Mouse (Mus musculus) heart, adult 2 months (tissue): ENCODE measurements at regions not wholly inside any gene's neighbourhood (a gene's known extent, or its start where the extent isn't known, plus 50 kb on each side); places are given as distances from the start of the nearest gene placed in this dataset.

Experiments
- DNase-seq, 2 experiments: peaks; one replicate each; pipeline ENCODE4 v3.0.0; 2021
- H3K27ac ChIP-seq: fragments of 200-600 bp; 2 replicates; pipeline ENCODE4 v1.8.1; 2022
- H3K27me3 ChIP-seq: fragments of 200-500 bp; 2 replicates; pipeline ENCODE4 v1.6.1; 2012; ENCODE audit warnings: mild to moderate bottlenecking, low read length, inconsistent platforms, mixed read lengths; ENCODE audit not compliant: control insufficient read depth, insufficient read depth
- H3K36me3 ChIP-seq: fragments of 200-500 bp; 2 replicates; pipeline ENCODE4 v1.6.1; 2012; ENCODE audit warnings: low read length, inconsistent platforms; ENCODE audit not compliant: control insufficient read depth, insufficient read depth
- H3K4me1 ChIP-seq: fragments of 200-500 bp; 2 replicates; pipeline ENCODE4 v1.6.1; 2011; ENCODE audit warnings: low read length; ENCODE audit not compliant: control insufficient read depth, insufficient read depth
- H3K4me3 ChIP-seq: fragments of 200-600 bp; 2 replicates; pipeline ENCODE4 v1.8.1; 2022
- H3K79me2 ChIP-seq: fragments of 200-500 bp; replicated peaks from 2 replicates; pipeline ENCODE4 v1.6.1; 2012; ENCODE audit warnings: mild to moderate bottlenecking, inconsistent platforms, low read length, moderate library complexity, mixed read lengths; ENCODE audit not compliant: control insufficient read depth, insufficient read depth
- H3K9ac ChIP-seq: fragments of 200-500 bp; 2 replicates; pipeline ENCODE4 v1.6.1; 2012; ENCODE audit warnings: low read depth, mild to moderate bottlenecking, control low read depth, inconsistent platforms, low read length, mixed read lengths
- CTCF ChIP-seq: fragments of 200-600 bp; IDR thresholded peaks from 2 replicates; pipeline ENCODE4 v1.8.1; 2022; ENCODE audit warnings: antibody characterized with exemption, mild to moderate bottlenecking, moderate library complexity
- EP300 ChIP-seq: fragments of 200-500 bp; IDR thresholded peaks from 2 replicates; pipeline ENCODE4 v1.6.1; 2011; ENCODE audit warnings: low read depth, low read length, control low read depth; ENCODE audit not compliant: insufficient read depth
- POLR2A ChIP-seq: fragments of 200-500 bp; IDR thresholded peaks from 2 replicates; pipeline ENCODE4 v1.6.1; 2011; ENCODE audit warnings: mild to moderate bottlenecking, low read depth, low read length, control low read depth; ENCODE audit not compliant: insufficient read depth
- WGBS: fragments of 180-500 bp; shearing (Covaris S2); methylation state at CpG from one replicate; pipeline ENCODE4 v1.1.7; 2018; 5-methylcytosine and 5-hydroxymethylcytosine counted together
- intact Hi-C: fragments of 180-260 bp; cut with DNase I; formaldehyde crosslinking; loops from one replicate; pipeline ENCODE4 v1.15.1; 2025

- intact Hi-C loops, result no loop called here
- WGBS, result 44% methylated on average over 1 of the region's 1 CpGs
- Histone ChIP-seq H3K27ac (no peak overlapping the region), H3K36me3 (no peaks in the 10 kb centered on the region), H3K79me2 (no peaks in the 10 kb centered on the region), H3K27me3 (no peaks in the 10 kb centered on the region), H3K4me1 (no peaks in the 10 kb centered on the region), H3K4me3 (no peak overlapping the region), H3K9ac (no peak overlapping the region)
- TF ChIP-seq POLR2A (no peak), EP300 (no peak), CTCF (no peak)
- no peak for DNase-seq
Measured at GRCm38 (mm10) chr8:8274987-8275386, 386.1 kb downstream of the Efnb2 start.

DNA sequence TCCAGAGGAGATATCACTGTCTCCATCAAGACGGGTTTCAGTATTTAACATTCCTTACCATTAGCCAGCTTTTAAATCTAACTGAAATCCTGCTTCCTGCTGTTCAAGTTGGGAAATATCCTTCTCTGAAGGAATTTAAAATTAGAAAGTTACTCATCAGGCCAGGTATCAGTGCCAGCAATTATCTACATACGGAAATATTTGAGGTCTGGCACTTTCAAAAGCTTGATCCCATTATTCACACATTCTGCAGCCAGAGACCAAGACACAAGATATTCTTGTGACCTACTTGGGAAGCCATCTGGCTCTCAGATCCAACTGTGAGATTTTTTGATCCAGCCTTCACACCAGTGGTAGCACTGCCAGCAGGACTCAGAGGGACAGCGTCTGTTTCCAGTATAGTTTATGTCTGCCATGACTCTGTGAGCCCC, 386.8 kb downstream of the Efnb2 start:
- Histone ChIP-seq H3K4me3 (no peak overlapping the region), H3K36me3 (no peaks in the 10 kb centered on the region), H3K27me3 (no peaks in the 10 kb centered on the region), H3K79me2 (no peaks in the 10 kb centered on the region), H3K9ac (no peak overlapping the region), H3K27ac (no peak overlapping the region), H3K4me1 (no peaks in the 10 kb centered on the region)
- 21% methylated on average over 3 of the region's 3 CpGs for WGBS
- TF ChIP-seq POLR2A, result no peak
- TF ChIP-seq EP300, result no peak
- TF ChIP-seq CTCF, result no peak
- peak in 1 of 2 experiments; percentile 9 for DNase-seq
- intact Hi-C loops, result no loop called here

- Histone ChIP-seq H3K27ac (no peak overlapping the region), H3K27me3 (no peaks in the 10 kb centered on the region), H3K9ac (no peak overlapping the region), H3K79me2 (no peaks in the 10 kb centered on the region), H3K36me3 (no peaks in the 10 kb centered on the region), H3K4me3 (no peak overlapping the region), H3K4me1 (no peaks in the 10 kb centered on the region; the same call in 1 of the 2 replicates)
- 80% methylated on average over 7 of the region's 7 CpGs for WGBS
- DNase-seq, result no peak
- TF ChIP-seq EP300 (no peak), CTCF (no peak), POLR2A (no peak)
- intact Hi-C loops, result no loop called here
Measured at GRCm38 (mm10) chr8:8258855-8259254, 402.2 kb downstream of the Efnb2 start.

DNA sequence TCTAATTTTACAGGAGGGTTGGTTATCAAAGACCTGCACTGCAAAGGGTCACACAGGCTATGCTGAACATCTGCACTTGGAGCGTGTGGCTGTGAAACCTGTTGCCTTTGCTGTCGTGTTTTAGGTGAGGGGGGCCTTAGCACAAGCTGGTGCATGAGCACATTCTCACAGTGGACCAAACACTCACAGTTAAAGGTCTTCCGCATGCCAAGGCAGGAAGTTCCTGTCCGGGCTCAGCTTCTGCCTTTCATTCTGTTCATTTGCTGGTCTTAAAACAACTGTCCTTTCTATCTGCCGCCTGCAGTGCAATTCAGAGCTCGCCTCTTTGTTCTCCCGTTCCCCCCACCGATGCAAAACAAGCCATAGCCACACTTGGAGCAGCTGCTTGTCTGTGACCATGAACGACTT, 402.8 kb downstream of the Efnb2 start:
- Histone ChIP-seq H3K27ac (no peak overlapping the region), H3K36me3 (no peaks in the 10 kb centered on the region), H3K4me1 (no peaks in the 10 kb centered on the region; the same call in 1 of the 2 replicates), H3K27me3 (no peaks in the 10 kb centered on the region), H3K9ac (no peak overlapping the region), H3K79me2 (no peaks in the 10 kb centered on the region), H3K4me3 (no peak overlapping the region)
- no peak for TF ChIP-seq CTCF
- no peak for TF ChIP-seq EP300
- no peak for TF ChIP-seq POLR2A
- DNase-seq, result no peak
- 28% methylated on average over 9 of the region's 9 CpGs for WGBS
- intact Hi-C loops, result no loop called here

DNA sequence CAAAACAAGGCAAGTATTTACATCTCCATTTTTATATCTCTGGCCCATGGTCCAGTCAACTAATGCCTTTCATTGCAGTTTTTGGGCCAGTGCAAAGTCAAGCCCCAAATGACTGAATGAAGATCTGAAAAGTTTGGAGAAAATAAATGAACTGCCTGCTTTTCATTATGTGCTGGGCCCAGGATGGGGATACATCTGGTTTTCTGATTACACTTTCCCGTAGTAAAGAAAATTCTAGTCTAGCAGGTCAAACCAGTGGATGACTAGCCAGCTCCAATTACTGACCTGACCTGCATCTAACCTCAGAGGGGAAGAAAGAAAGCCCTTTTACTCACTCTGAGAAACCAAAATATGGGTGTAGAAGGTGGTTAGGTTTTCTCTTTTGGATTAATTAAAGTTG, 404.7 kb downstream of the Efnb2 start:
- no peaks in the 10 kb centered on the region for H3K27me3 ChIP-seq
- H3K9ac ChIP-seq, result no peak overlapping the region
- no peak overlapping the region for H3K4me3 ChIP-seq
- WGBS, result 71% methylated on average over 1 of the region's 1 CpGs
- no peaks in the 10 kb centered on the region for H3K79me2 ChIP-seq
- DNase-seq, result no peak
- no peak for TF ChIP-seq CTCF
- TF ChIP-seq POLR2A, result no peak
- TF ChIP-seq EP300, result no peak
- no peaks in the 10 kb centered on the region for H3K36me3 ChIP-seq
- no peaks in the 10 kb centered on the region; the same call in 1 of the 2 replicates for H3K4me1 ChIP-seq
- intact Hi-C loops, result no loop called here
- H3K27ac ChIP-seq, result no peak overlapping the region

- Histone ChIP-seq H3K9ac (no peak overlapping the region), H3K4me3 (no peak overlapping the region), H3K27me3 (no peaks in the 10 kb centered on the region), H3K4me1 (no peaks in the 10 kb centered on the region; the same call in 1 of the 2 replicates), H3K36me3 (no peaks in the 10 kb centered on the region), H3K79me2 (no peaks in the 10 kb centered on the region), H3K27ac (no peak overlapping the region)
- TF ChIP-seq POLR2A (no peak), EP300 (no peak), CTCF (no peak)
- no peak for DNase-seq
- 63% methylated on average over 3 of the region's 3 CpGs for WGBS
- intact Hi-C loops, result no loop called here
Measured at GRCm38 (mm10) chr8:8254446-8254845, 406.6 kb downstream of the Efnb2 start.
